Comparison of ENCODE assay signal across 8 mouse cellular contexts in genomic region chr3:117869324-117869715, GRCm38 (mm10). TPM values are rescaled to one million over a fixed set of nuclear protein-coding genes. Genes with fewer than 3 reads are reported as not detected.
A peak's percentile ranks its signal among the peaks of the same experiment; 100 is the strongest.
DNase-seq lines count a peak whose midpoint lies in the region; ATAC-seq and TF ChIP-seq lines count a peak whose summit lies in the region.

No protein-coding gene starts in this region.

- H3K27ac ChIP-seq in heart, embryonic 16.5 days (ENCODE audit: low read length), result peak overlapping the region; percentile 91
- no peak overlapping the region for H3K27ac ChIP-seq in liver, embryonic 13.5 days

- H3ac ChIP-seq in C2C12 (ENCODE audit: control insufficient read depth, insufficient read length, low read depth), result no peak overlapping the region

- H3K4me2 ChIP-seq in heart, embryonic 16.5 days (ENCODE audit: low read depth, low read length), result peak overlapping the region; percentile 76
- peak overlapping the region; percentile 70 for H3K4me2 ChIP-seq in liver, embryonic 13.5 days

- H3K9me3 ChIP-seq in heart, embryonic 16.5 days (replicated peaks; ENCODE audit: control insufficient read depth, low read length), result no peaks in the 10 kb centered on the region
- no peaks in the 10 kb centered on the region for H3K9me3 ChIP-seq in liver, embryonic 13.5 days (replicated peaks)

- H3K27me3 ChIP-seq in C2C12 (ENCODE audit: control insufficient read depth, insufficient read depth, insufficient read length), result no peaks in the 10 kb centered on the region
- H3K27me3 ChIP-seq in heart, embryonic 16.5 days (ENCODE audit: control insufficient read depth, insufficient read depth, low read length), result no peaks in the 10 kb centered on the region
- H3K27me3 ChIP-seq in liver, embryonic 13.5 days, result no peaks in the 10 kb centered on the region

- no peak for ATAC-seq in heart, embryonic 16.5 days (replicated peaks; ENCODE audit: extremely low read depth, insufficient read depth, low FRiP score)
- ATAC-seq in liver, embryonic 13.5 days (ENCODE audit: low read depth), result no peak

- WGBS in heart, embryonic 16.5 days, result 18% methylated on average over 2 of the region's 2 CpGs
- 17% methylated on average over 2 of the region's 2 CpGs for WGBS in liver, embryonic 13.5 days (ENCODE audit: insufficient replicate concordance)

- H3K79me3 ChIP-seq in C2C12 (ENCODE audit: low read depth), result peaks cover 1% of the 10 kb centered on the region

- peak overlapping the region; percentile 87 for H3K9ac ChIP-seq in heart, embryonic 16.5 days (ENCODE audit: low read length)
- peak overlapping the region; percentile 66 for H3K9ac ChIP-seq in liver, embryonic 13.5 days

- H3K4me3 ChIP-seq in C2C12 (ENCODE audit: insufficient read depth, poor library complexity, severe bottlenecking), result peak overlapping the region; percentile 49
- peak overlapping the region; percentile 82 for H3K4me3 ChIP-seq in heart, embryonic 16.5 days (ENCODE audit: low read length)
- H3K4me3 ChIP-seq in liver, embryonic 13.5 days (replicated peaks), result peak overlapping the region; percentile 61

- peaks cover 12% of the 10 kb centered on the region for H3K79me2 ChIP-seq in C2C12 (ENCODE audit: control insufficient read depth, insufficient read depth)

- TF ChIP-seq CTCF in C2C12 (IDR thresholded peaks at IDR 0.05; ENCODE audit: control insufficient read depth, insufficient read depth, insufficient read length), result no peak

- DNase-seq in adrenal gland, postnatal 10 days, result peak; percentile 28
- DNase-seq in adrenal gland, adult (ENCODE audit: inconsistent age in 2 of 2, low spot score in 1 of 2), result no peak
- no peak for DNase-seq in liver, embryonic 13.5 days
- no peak for DNase-seq in right cerebral cortex, postnatal 36 days (ENCODE audit: low spot score in 2 of 2)
- no peak for DNase-seq in thymus, postnatal 14 days
- DNase-seq in cerebellum, adult 9-11 months, result no peak

- no peaks in the 10 kb centered on the region for H3K36me3 ChIP-seq in C2C12 (ENCODE audit: control insufficient read depth, insufficient read depth)
- H3K36me3 ChIP-seq in heart, embryonic 16.5 days (ENCODE audit: control insufficient read depth, insufficient read depth), result no peaks in the 10 kb centered on the region
- H3K36me3 ChIP-seq in liver, embryonic 13.5 days, result no peaks in the 10 kb centered on the region

- peaks cover 20% of the 10 kb centered on the region for H3K4me1 ChIP-seq in heart, embryonic 16.5 days (ENCODE audit: control insufficient read depth, insufficient read depth, low read length)
- peaks cover 7% of the 10 kb centered on the region; the same call in 1 of the 2 replicates for H3K4me1 ChIP-seq in liver, embryonic 13.5 days (replicated peaks)

TF ChIP-seq in C2C12, 6 proteins besides CTCF, POLR2A, EP300 and RAD21:
- TF ChIP-seq USF1 (IDR thresholded peaks at IDR 0.05; ENCODE audit: low read depth) (no peak), CEBPB (IDR thresholded peaks at IDR 0.05; ENCODE audit: low read depth) (no peak), FOSL1 (IDR thresholded peaks at IDR 0.05; ENCODE audit: insufficient read depth, low read length, poor library complexity, severe bottlenecking) (no peak), MAX (IDR thresholded peaks at IDR 0.05) (no peak), MYOD1 (IDR thresholded peaks at IDR 0.05; ENCODE audit: control insufficient read depth, insufficient read length, low read depth) (no peak), MYOG (IDR thresholded peaks at IDR 0.05; ENCODE audit: control insufficient read depth, extremely low read depth, insufficient read length) (no peak)

RNA-seq across cellular contexts. Expression of gene Snx7, which starts 0.6 kb away (rescaled TPM):
- 10 to 100 TPM; 34.5 to 37.4 TPM for total RNA-seq in adrenal gland, postnatal 10 days (2021)
- polyA plus RNA-seq in C2C12 (2012; fragmentation: generic; extraction: Trizol), result 22.7 TPM
- polyA plus RNA-seq in heart, embryonic 16.5 days (2015; fragmentation: Nextera tagmentation; extraction: Ambion mirVana), result 39.5 and 40.2 TPM in 2 replicates
- polyA plus RNA-seq in liver, embryonic 13.5 days (2015; fragmentation: Nextera tagmentation; extraction: Ambion mirVana), result 13.2 and 15.8 TPM in 2 replicates
